Mouse (Mus musculus): ENCODE results near the gene Tcl1b5. TPM values are rescaled to one million over a fixed set of nuclear protein-coding genes. Genes with fewer than 3 reads are reported as not detected.
"Not testable (repeated sequence)": the region's sequence is repeated elsewhere in the genome, so short reads cannot be mapped to it uniquely, and the experiment has no call there.

The Tcl1b5 gene
- total RNA-seq, 2 experiments from 2014 or later: not detected

- DNase-seq; intact Hi-C loops (cut with DNase I): not testable (repeated sequence)
Measured at GRCm38 (mm10) chr12:105201657-105202056, 25.5 kb downstream of the Tcl1b5 start, which contains the start of gene Tcl1b4. TSS of gene Tcl1b4 (plus strand) at chr12:105201957.

DNA sequence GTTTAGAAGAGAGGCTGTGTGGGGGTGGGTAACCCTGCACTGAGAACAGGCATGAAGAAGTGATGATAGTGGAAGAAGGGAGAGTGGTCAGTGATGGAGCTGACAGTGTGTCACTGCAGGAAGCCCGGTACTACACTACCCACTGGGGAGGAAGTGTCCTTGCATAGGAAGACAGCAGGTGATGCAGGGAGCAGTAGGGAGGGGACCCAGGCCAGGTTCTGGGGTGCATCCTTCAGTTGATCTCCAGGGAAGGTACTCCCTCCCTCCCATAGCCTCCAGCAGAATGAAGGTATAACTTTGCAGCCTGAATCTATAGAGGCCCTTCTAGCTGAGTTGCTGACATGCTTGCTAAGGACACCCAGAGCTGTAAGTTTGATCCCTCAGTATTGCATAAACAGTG is 30.9 kb downstream of the Tcl1b5 start:
- DNase-seq: no peak
- intact Hi-C loops (cut with DNase I): no loop called here

- no peak for DNase-seq
- intact Hi-C loops (cut with DNase I): no loop called here
Measured at GRCm38 (mm10) chr12:105208441-105208840, 32.3 kb downstream of the Tcl1b5 start.

GRCm38 (mm10) chr12:105209231-105209630 is 33.1 kb downstream of the Tcl1b5 start:
- intact Hi-C loops (cut with DNase I): no loop called here
- DNase-seq: no peak

DNA sequence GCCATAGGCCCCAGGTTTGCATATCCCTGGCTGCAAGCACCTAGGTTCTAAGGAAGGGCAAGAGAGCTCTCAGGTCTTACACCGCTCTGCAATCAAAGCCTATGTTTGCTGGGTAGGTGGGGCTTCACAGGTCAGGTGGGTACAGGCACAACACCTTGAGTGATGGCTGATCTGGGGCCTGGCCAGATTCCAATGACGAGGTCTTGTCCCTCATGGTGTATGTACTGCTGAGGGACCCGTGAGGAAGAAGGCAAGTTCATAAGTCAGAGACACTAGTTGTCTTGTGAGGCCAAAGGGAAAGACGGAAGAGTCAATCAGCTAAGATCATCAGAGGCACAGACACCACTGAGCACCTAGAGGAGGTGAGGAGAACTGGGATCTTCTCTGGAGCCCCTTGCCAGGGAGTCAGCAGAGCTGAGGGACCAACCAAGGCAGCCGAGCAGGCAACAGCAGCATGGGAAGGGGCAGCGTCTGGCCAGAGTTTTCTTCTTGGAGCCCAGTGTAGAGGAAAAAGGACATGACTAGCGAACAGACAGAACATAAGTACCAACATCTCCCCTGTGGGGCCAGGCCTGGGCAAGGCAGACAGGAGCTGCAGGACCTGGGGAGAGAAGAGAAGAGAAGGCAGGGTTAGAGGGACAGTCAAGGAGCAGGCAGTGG is 41.1 kb downstream of the Tcl1b5 start:
- DNase-seq: no peak
- intact Hi-C loops (cut with DNase I): no loop called here

GRCm38 (mm10) chr12:105222601-105223319 is 46.6 kb downstream of the Tcl1b5 start, which contains the start of gene Tcl1:
TSS of gene Tcl1 (minus strand) at chr12:105222793.
- intact Hi-C loops (cut with DNase I): no loop called here

DNA sequence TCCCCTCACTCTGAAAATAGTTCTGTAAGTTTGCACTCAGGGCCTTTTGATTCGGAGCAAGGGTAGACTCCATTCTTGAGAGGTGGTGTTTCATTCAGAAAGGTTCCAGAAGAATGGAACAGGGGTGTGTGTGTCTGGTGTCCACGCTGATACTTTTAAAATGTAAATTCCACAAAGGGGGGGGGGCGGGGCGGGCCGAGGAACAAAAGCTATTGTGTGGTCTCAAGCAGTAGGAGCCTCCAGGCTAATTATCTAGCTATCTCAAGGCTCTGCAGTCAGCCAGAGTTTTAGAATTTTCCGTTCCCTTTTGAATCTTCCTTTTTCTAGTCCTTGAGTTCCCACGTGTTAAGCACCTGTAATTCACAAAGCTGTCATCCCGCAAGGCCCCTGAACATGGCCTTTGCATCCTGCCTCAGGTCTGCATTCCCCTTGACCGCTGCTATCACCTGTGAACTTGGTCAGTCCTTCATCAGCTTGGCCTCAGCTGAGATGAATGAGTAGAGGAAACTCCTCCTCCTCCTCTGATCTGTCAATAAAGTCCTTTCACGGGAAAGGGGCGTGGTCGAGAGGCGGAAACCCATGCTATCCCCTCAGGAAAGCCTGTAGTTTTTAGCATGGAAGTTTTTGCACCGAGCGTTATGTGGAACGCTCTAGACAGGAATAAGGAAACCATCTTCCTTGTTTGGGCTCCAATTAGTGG is 48.6 kb downstream of the Tcl1b5 start:
- DNase-seq: no peak

More at GRCm38 (mm10) chr12:105222601-105223319, 46.6 kb downstream of the Tcl1b5 start, which contains the start of gene Tcl1:
- DNase-seq: no peak

More for the DNA sequence above, 48.6 kb downstream of the Tcl1b5 start:
- intact Hi-C loops (cut with DNase I): no loop called here

Other genes starting within 250 kb of the Tcl1b5 start
- 1 to 10 TPM; 3.1 to 3.8 TPM for gene Syne3, start 166.5 kb upstream of the Tcl1b5 start, total RNA-seq (2021)
- 10 to 100 TPM; 57.9 to 61.2 TPM for gene Glrx5, start 143.7 kb upstream of the Tcl1b5 start, total RNA-seq (2021)
- gene Tcl1b2, start 30.3 kb upstream of the Tcl1b5 start, total RNA-seq (2021): not detected
- not detected for gene Tcl1b1, start 16.7 kb upstream of the Tcl1b5 start, total RNA-seq (2021)
- not detected for gene Tcl1b3, start 14.7 kb downstream of the Tcl1b5 start, total RNA-seq (2021)
- not detected for gene Tcl1b4, start 25.6 kb downstream of the Tcl1b5 start, total RNA-seq (2021)
- gene Tcl1, start 46.4 kb downstream of the Tcl1b5 start, total RNA-seq (2021): not detected
- not detected for gene Tunar, start 157.5 kb downstream of the Tcl1b5 start, total RNA-seq (2021)